Mouse (Mus musculus): ENCODE results near the gene Ripk1.

Ripk1 gene

GRCm38 (mm10) chr13:34002058-34003006 is at the start of gene Ripk1, which contains the start of gene Serpinb6a:
Gene Ripk1, plus strand, starts transcription at chr13:34002363.
Gene Serpinb6a, minus strand, starts transcription at chr13:34002794.
- DNase-seq (ENCODE audit: low spot score): peak; percentile 91

GRCm38 (mm10) chr13:33952947-33953346 is 49.2 kb upstream of the Ripk1 start:
- DNase-seq (ENCODE audit: low spot score): no peak

- peak; percentile 90 for DNase-seq (ENCODE audit: low spot score)
These were observed 45.4 kb upstream of the Ripk1 start for GRCm38 (mm10) chr13:33956571-33957421.

- DNase-seq (ENCODE audit: low spot score): no peak
These were observed 42.4 kb upstream of the Ripk1 start for GRCm38 (mm10) chr13:33959771-33960170.

GRCm38 (mm10) chr13:33964206-33965046 is 37.7 kb upstream of the Ripk1 start, which contains the start of gene Nqo2:
Gene Nqo2, plus strand, starts transcription at chr13:33964687.
- peak; percentile 70 for DNase-seq (ENCODE audit: low spot score)

- peak; percentile 23 for DNase-seq (ENCODE audit: low spot score)
These were observed 36.8 kb upstream of the Ripk1 start for GRCm38 (mm10) chr13:33965056-33966024.

GRCm38 (mm10) chr13:33966025-33966412 is 36.1 kb upstream of the Ripk1 start:
- no peak for DNase-seq (ENCODE audit: low spot score)

GRCm38 (mm10) chr13:33966574-33966973 is 35.6 kb upstream of the Ripk1 start:
- no peak for DNase-seq (ENCODE audit: low spot score)

- no peak for DNase-seq (ENCODE audit: low spot score)
These were observed 12.5 kb upstream of the Ripk1 start for GRCm38 (mm10) chr13:33989625-33990024.

- peak; percentile 85 for DNase-seq (ENCODE audit: low spot score)
These were observed 7.0 kb upstream of the Ripk1 start for GRCm38 (mm10) chr13:33995197-33995596.

- no peak for DNase-seq (ENCODE audit: low spot score)
These were observed 895 bp downstream of the Ripk1 start for GRCm38 (mm10) chr13:34003058-34003457.

- no peak for DNase-seq (ENCODE audit: low spot score)
These were observed 5.1 kb downstream of the Ripk1 start for GRCm38 (mm10) chr13:34007234-34007633.

GRCm38 (mm10) chr13:34016927-34017569 is 14.9 kb downstream of the Ripk1 start:
- DNase-seq (ENCODE audit: low spot score): no peak

GRCm38 (mm10) chr13:34018521-34018920 is 16.4 kb downstream of the Ripk1 start:
- DNase-seq (ENCODE audit: low spot score): no peak

- DNase-seq (ENCODE audit: low spot score): no peak
These were observed 19.8 kb downstream of the Ripk1 start for GRCm38 (mm10) chr13:34021998-34022397.

GRCm38 (mm10) chr13:34032041-34032440 is 29.9 kb downstream of the Ripk1 start:
- DNase-seq (ENCODE audit: low spot score): no peak

GRCm38 (mm10) chr13:34035424-34035823 is 33.3 kb downstream of the Ripk1 start:
- DNase-seq (ENCODE audit: low spot score): no peak

GRCm38 (mm10) chr13:34036726-34037125 is 34.6 kb downstream of the Ripk1 start:
- DNase-seq (ENCODE audit: low spot score): no peak

- DNase-seq (ENCODE audit: low spot score): peak; percentile 96
These were observed 35.3 kb downstream of the Ripk1 start, which contains the start of gene Bphl for GRCm38 (mm10) chr13:34037172-34038055. Gene Bphl, plus strand, starts transcription at chr13:34037597.
